Mouse (Mus musculus) embryonic fibroblast, embryonic 13.5 days (primary cell): ENCODE measurements around the gene Zdhhc6. TPM values are rescaled to one million over a fixed set of nuclear protein-coding genes. Genes with fewer than 3 reads are reported as not detected.

Source experiments
- H3K27ac ChIP-seq: 2 replicates; pipeline ENCODE4 v1.5.1; 2012; ENCODE audit warnings: low read length, control low read depth, inconsistent platforms; ENCODE audit not compliant: insufficient read depth
- H3K4me1 ChIP-seq: 2 replicates; pipeline ENCODE4 v1.6.1; 2011; ENCODE audit warnings: low read length; ENCODE audit not compliant: control insufficient read depth, insufficient read depth
- H3K4me3 ChIP-seq: 2 replicates; pipeline ENCODE4 v1.5.1; 2011; ENCODE audit warnings: mild to moderate bottlenecking, control low read depth, low read length; ENCODE audit not compliant: insufficient read depth
- CTCF ChIP-seq: IDR thresholded peaks from 2 replicates; pipeline ENCODE4 v1.5.1; 2011; ENCODE audit warnings: mild to moderate bottlenecking, control low read depth, low read length, moderate library complexity, borderline replicate concordance; ENCODE audit not compliant: insufficient read depth
- POLR2A ChIP-seq: IDR thresholded peaks from 2 replicates; pipeline ENCODE4 v1.6.1; 2011; ENCODE audit warnings: low read depth, mild to moderate bottlenecking, control low read depth, low read length, moderate library complexity
- polyA plus RNA-seq: library from polyadenylated mRNA; stranded (reverse); fragments of >200 nt; gene quantifications from 2 replicates; pipeline ENCODE4 v1.2.4, GENCODE M21; 2011; ENCODE audit warnings: low read depth; ENCODE audit not compliant: missing spikeins, insufficient read length

Gene Zdhhc6
- polyA plus RNA-seq, 1 experiment, result 52.8 TPM

GRCm38 (mm10) chr19:55292210-55292850, 23.5 kb downstream of the Zdhhc6 start:
- no peaks in the 10 kb centered on the region; the same call in 1 of the 2 replicates for H3K4me1 ChIP-seq
- TF ChIP-seq POLR2A (no peak), CTCF (no peak)
- H3K27ac ChIP-seq, result no peak overlapping the region
- H3K4me3 ChIP-seq, result no peak overlapping the region

DNA sequence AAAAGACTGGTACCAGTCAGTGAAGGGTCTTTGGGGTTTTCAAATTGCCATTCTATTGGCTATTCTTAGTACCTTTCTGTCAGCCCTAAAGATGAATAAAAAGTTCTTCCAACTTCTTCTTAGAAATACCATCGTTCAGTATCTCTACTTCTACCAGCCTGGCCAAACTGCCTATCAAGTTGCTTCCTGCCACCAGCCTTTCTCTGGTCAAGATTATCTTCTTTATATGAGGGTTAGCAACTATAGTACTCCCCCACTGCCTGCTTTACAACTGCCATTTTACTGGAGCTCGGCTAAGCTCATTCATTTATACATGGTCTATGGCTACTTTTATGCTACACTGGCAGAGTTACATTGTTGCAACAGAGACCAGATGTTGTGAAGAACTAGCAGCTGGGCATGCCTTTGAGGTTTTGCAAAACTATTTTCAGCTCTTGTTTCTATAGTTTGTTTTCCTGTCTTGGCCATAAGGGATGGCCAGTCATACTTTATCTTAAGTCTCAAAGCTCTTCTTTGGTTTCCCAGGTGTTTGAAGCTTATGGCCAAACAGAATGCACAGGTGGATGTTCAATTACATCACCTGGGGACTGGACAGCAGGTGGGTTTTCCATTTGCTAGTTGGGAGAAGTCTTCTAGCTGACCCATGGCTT, 25.1 kb downstream of the Zdhhc6 start:
- Histone ChIP-seq H3K27ac (no peak overlapping the region), H3K4me1 (no peaks in the 10 kb centered on the region; the same call in 1 of the 2 replicates), H3K4me3 (no peak overlapping the region)
- TF ChIP-seq POLR2A (no peak), CTCF (no peak)

DNA sequence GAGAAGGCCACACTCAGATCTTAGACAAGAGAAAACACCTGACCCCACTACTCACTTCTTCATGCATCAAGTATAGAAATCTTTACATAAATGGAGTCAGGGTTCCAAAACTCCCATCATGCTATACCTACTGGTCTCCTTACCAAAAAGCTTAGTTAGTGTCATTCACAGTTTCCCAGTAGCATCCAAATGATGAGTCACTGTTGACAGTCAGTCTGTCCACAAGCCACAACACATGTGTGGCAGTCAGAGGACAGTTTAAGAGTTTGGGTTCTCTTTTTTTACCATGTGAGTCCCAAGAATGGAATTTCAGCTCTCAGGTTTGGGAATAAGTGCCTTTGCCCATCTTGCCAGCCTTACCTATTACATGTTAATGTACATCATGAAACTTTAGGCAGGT, 26.9 kb downstream of the Zdhhc6 start:
- no peak overlapping the region for H3K4me3 ChIP-seq
- TF ChIP-seq POLR2A (no peak), CTCF (no peak)
- no peaks in the 10 kb centered on the region; the same call in 1 of the 2 replicates for H3K4me1 ChIP-seq
- H3K27ac ChIP-seq, result no peak overlapping the region

DNA sequence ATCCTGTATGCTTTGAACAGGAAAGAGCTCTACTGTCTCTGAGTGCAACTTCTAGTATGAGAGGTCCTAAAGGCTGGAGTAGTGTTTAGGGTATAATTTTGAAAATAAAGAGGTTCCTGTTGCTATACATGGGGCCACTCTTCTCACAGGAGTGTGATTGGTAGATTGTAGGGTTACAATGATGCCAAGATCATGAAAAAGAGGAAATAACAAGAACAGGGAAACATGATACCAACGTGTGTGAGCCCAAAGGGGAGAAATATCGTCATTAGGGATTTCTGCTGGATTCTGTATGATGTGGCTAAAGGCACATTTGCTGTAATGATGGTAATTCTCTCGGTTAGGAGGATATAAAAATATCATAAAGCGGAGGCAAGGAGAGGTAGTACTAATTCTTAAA, 29.8 kb downstream of the Zdhhc6 start:
- no peak for TF ChIP-seq CTCF
- no peak for TF ChIP-seq POLR2A
- H3K4me3 ChIP-seq, result no peak overlapping the region
- H3K27ac ChIP-seq, result no peak overlapping the region
- no peaks in the 10 kb centered on the region; the same call in 1 of the 2 replicates for H3K4me1 ChIP-seq

DNA sequence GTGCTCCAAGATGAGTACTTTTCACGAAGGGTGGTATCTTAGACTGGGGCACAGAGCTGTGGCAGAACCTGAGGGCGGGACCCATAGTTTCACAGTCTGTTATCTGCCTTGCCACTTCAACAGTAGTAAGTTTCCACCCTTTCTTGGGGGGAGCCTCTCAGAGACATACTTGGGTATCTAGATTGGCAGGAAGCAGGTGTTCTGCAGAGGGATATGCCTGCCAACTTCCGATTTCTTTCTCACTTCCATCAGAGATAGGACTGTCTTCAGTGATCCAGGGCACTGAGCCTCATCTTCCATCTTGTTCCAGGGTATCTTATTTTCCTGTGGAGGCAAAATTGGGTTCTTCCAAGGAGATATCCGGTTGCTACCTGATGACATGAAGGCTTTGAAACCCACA, 31.7 kb downstream of the Zdhhc6 start:
- Histone ChIP-seq H3K4me1 (no peaks in the 10 kb centered on the region; the same call in 1 of the 2 replicates), H3K27ac (no peak overlapping the region), H3K4me3 (no peak overlapping the region)
- TF ChIP-seq CTCF (no peak), POLR2A (no peak)

- Histone ChIP-seq H3K4me1 (no peaks in the 10 kb centered on the region), H3K27ac (no peak overlapping the region), H3K4me3 (no peak overlapping the region)
- TF ChIP-seq POLR2A (no peak), CTCF (no peak)
These were observed 39.1 kb downstream of the Zdhhc6 start for GRCm38 (mm10) chr19:55276770-55277169.

GRCm38 (mm10) chr19:55276100-55276499, 39.7 kb downstream of the Zdhhc6 start:
- TF ChIP-seq CTCF (no peak), POLR2A (no peak)
- Histone ChIP-seq H3K4me1 (no peaks in the 10 kb centered on the region), H3K27ac (no peak overlapping the region), H3K4me3 (no peak overlapping the region)

- Histone ChIP-seq H3K4me3 (no peak overlapping the region), H3K27ac (no peak overlapping the region), H3K4me1 (no peaks in the 10 kb centered on the region)
- TF ChIP-seq POLR2A (no peak), CTCF (no peak)
These were observed 42.5 kb downstream of the Zdhhc6 start for GRCm38 (mm10) chr19:55273340-55273739.

GRCm38 (mm10) chr19:55271448-55271847, 44.4 kb downstream of the Zdhhc6 start:
- no peaks in the 10 kb centered on the region for H3K4me1 ChIP-seq
- TF ChIP-seq POLR2A (no peak), CTCF (no peak)
- H3K27ac ChIP-seq, result no peak overlapping the region
- no peak overlapping the region for H3K4me3 ChIP-seq

GRCm38 (mm10) chr19:55269051-55269450, 46.8 kb downstream of the Zdhhc6 start:
- no peak overlapping the region for H3K4me3 ChIP-seq
- no peak overlapping the region for H3K27ac ChIP-seq
- no peak for TF ChIP-seq POLR2A
- no peak for TF ChIP-seq CTCF

More at GRCm38 (mm10) chr19:55269051-55269450, 46.8 kb downstream of the Zdhhc6 start:
- no peaks in the 10 kb centered on the region for H3K4me1 ChIP-seq
